Mouse (Mus musculus) v-Abl transformed pro-B cells (cell line): ENCODE data around the gene Sgo1.
"Not testable (repeated sequence)": the region's sequence is repeated elsewhere in the genome, so short reads cannot be mapped to it uniquely, and the experiment has no call there.

Source experiments
- in situ Hi-C, 2 experiments: fragments of 400-800 bp; cut with MboI; formaldehyde crosslinking; loops; one replicate each; pipeline ENCODE4 v1.15.1; 2025; ENCODE audit not compliant: unreplicated experiment in 2 of 2

The Sgo1 gene

DNA sequence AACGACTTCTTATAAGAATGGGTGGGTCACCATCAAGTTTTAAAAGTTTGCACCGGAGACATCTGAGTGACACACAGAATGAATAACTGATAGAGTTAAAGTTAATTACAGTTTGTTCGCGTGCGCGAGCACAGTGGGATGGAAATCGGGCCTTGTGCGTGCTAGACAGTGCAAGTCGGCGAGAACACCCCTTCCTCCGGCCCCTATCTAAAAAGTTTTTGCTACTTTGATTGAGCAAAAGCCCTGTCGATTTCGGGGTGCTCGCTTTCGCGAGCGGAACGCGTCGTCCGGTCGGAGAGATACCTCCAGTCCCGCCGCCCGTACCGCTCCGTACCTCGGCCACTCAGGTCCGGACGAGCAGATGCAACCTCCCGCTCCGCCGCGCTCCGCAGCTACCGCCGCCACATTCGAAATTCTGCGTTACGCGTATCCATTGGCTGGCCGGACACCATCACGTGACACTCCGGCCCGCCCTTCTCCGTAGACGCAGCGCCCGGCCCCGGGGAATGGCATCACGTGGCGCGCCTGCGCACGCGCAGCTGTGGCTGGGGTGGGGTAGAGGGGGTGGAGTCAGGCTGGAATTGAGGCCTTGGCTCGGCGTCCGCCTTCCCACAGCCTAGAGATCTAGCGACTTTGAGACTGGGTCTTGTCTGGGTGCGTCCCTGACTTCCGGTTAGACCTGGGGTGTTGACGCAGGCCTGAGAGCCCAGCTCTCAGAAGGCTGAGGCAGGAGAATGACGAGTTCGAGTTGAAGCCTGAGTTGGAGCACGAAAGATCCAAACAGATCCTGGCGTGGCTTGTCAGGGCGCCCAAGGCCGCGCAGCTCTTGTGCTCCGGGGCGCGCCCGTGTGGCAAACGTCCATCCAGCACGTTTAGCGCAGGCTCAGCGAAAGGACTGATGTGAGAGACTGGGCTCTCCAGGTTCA, at the start of gene Sgo1:
Sgo1 (minus strand) TSS at position 457 of the 926 bp plus-strand sequence.
- in situ Hi-C loops, result loop anchor here (5.0 kb wide), 2 partner anchors 112 to 122 kb away; partner anchors contain the start of gene Kat2b (in 1 of the 2)

DNA sequence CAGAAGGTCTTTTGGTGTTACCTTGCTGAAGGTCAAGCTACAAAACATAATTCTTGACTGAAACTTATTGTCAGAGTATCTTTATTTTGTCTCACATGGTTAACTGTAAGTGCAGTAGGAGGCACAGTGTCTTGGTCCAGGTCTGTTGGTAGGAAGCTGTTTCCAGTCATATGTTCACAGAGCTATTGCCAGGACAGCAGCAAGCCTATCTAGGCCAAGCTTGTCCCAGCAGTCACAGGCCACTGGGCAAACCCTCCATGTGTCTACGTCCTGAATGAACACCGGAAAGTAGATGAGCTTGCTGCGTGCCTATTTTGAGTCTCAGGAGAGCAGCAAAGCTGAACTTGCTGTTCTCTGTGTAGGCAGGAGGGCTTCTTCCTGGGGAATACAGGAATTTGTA, 29.8 kb upstream of the Sgo1 start:
- in situ Hi-C loops, result not testable (repeated sequence)

DNA sequence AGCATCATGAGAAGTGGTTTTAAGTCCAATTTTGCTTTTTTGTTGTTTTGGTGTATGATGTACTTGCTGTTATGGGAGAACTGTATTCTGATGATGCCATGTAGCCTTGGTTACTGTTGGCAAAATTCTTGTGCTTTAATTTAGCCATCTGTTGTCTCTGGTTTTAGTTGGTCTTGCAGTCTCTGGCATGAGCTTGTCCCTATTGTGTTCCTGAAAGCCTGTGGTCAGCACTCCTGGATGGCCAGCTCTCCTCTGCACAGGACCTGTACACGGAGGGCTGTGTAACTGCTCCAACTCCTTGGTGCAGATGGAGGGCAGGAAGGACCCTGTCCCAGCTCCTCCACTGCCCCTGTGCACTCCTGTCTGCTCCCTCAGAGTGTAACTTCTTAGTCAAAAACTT, 29.3 kb upstream of the Sgo1 start:
- in situ Hi-C loops, result no loop called here

DNA sequence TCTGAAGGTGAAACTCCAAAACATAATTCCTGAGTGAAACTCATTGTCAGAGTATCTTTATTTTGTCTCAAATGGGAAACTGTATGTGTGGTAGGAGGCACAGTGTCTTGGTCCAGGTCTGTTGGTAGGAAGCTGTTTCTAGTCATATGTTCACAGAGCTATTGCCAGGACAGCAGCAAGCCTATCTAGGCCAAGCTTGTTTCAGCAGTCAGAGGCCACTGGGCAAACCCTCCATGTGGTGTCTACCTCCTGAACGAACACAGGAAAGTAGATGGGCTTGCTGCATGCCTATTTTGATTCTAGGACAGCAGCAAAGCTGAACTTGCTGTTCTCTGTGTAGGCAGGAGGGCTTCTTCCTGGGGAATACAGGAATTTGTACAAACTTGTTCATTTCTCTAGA, 26.0 kb upstream of the Sgo1 start:
- in situ Hi-C loops, result not testable (repeated sequence)

DNA sequence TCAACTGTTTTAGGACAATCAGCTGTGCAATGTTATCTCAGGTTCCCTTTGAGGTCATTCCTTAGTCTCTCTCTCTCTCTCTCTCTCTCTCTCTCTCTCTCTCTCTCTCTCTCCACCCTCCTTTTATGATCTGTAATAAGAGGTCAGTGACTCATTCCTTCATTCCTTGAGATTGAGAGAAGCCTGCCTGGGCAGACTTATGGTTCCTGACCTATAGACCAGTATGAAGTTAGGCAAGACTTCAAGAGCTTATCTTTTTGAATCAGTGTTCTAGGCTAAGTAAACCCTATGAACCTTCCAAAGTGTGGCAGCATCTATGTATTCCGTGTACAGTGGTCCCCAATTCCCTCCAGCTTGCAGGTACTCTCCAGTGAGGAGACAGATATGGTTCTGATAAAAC, 25.3 kb upstream of the Sgo1 start:
- in situ Hi-C loops, result no loop called here

DNA sequence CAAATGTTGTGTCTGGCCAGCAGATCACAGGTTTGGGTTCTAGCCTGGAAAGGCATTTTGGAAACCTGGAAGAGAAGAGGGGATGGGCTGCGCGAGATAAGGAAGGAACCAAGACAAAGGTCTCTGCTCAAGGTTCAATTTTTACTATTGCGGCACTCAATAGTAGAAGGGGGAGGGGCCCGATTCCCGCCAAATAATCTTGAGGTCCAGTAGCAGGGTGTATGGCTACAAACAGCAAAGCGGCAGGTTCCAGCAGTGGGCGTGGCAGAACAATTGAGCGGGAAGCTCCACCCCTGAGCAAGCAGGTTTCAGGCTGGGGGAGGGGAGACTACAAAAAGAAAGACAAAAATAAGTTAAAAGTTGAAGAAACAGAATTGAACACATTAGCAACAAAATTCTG, 8.4 kb upstream of the Sgo1 start:
- in situ Hi-C loops, result loop anchor here (10.0 kb wide), 2 partner anchors 1103 to 1133 kb away; no protein-coding TSS in a partner anchor

DNA sequence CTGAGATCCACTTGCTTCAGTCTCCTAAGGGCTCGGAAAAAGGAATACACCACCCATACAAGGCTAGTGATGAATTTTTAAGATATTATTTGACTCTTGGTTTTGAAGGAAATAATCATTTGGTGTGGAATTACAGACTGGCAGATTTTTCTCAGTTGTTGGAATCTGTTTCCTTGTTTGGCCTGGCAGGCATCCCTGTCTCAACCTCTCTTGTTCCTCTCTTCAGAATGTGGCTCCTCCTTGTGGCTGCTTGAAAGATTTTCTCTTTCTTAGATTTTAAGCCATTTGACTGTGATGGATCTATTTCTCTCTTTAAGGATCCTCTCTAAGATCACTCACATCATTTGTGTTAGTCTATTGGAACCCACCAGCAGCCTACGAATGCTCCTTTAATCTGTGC, 4.9 kb upstream of the Sgo1 start:
- in situ Hi-C loops, result loop anchor here (5.0 to 10.0 kb wide), 3 partner anchors 182 to 1129 kb away; no protein-coding TSS in a partner anchor

DNA sequence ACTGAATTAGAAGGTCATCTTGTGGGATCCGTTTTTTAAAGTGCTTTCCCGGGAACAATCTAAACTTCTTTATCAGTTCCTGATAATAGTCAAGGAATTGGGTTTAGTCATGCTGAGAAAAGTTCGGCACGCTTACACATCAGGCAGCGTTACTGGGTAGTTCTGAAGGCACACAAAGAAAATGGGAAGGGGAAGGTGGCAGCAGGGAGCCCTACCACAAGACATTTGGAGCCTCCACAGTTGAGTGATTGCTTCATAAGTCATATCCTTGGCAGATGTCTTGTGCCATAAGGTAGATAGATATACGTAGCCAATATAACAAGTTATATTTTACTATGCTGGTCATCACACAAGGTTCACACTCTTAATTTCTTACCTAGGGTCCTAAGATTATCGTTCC, 813 bp upstream of the Sgo1 start:
- in situ Hi-C loops, result loop anchor here (5.0 to 10.0 kb wide), 5 partner anchors 113 to 1125 kb away; partner anchors contain the start of gene Kat2b (in 1 of the 2)

DNA sequence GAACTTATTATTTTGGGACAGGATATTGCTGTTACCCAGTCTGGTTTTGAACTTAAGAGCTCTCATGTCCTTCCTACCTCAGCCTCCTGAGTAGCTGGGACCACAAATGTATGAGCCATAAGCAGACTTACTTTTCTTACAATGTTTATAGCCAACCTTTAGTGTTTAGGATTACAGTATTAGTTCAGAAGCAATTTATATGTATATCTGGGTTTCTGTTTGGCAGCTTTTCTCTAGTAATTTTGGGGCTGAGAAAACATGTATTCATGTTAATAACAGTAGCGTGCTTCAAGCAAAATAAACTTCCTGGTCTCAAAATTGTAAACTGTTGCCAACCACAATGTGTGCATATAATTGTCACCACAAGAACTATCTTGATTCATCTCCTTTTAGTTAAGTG, 812 bp downstream of the Sgo1 start:
- in situ Hi-C loops, result loop anchor here (5.0 kb wide), 2 partner anchors 111 to 121 kb away; partner anchors contain the start of gene Kat2b (in 1 of the 2)

DNA sequence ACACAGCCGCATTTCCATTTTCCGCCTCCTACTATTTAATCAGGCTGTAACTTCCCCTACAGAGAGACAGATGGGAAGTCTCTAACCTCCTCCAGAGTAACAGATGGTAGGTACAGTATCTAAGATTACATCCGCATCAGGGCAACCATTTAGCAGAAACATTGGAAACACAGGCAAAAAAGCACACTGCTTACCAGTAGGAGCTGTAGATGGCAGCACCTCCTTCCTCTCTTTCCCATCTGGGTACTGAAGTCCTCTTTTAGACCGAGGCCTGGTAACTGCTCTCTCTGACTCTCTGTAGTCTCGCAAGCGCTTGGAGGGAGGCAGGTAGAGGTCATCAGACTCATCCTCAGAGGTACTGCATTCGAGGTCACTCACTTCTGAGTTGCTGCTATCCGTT, 10.4 kb downstream of the Sgo1 start:
- in situ Hi-C loops, result no loop called here

DNA sequence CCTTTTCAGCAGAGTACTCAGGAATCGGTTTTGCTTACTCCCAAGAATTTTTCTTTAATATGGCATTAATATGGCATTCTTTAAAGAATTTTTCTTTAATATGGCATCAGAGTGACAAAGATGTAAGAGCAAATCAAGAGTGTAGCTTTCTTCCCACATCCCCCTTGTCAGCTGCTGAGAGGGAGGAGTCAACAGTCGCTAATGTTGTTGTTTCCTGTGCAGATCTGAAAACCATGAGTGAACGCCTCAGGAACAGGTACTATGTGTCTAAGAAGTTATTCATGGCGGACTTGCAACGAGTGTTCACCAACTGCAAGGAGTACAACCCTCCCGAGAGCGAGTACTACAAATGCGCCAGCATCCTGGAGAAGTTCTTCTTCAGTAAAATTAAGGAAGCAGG, 18.7 kb downstream of the Sgo1 start:
- in situ Hi-C loops, result no loop called here

DNA sequence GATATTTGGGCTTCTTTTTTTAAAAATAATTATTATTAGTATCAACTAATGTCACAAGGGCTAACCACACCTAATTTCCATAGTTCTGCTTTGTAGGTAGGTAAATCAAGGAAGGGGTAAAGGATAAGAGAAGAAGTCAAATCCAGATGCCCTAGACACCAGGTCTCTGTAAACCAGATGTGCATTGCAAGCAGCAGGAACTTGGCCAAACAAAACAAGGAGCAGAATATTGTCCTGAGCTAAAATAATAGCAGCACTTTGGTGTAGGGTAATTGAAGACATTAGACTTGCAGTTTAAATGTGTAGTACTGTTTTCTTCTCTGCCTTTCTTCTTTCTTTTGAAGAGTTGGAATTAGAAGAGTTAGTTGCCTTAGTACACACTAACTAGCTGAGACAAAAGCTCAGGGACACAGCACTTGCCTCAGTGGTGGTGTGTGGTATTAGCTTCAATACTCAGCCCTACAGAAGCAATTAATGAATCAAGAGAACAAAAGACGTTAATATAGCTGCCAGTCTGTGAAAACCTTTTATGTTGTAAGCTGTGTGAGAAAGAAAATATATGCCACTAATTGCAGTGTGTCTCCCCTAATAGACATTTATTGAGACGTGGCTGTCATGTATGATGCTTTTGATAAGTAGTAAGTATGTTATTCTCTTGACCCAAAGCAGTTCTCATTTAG, 24.3 kb downstream of the Sgo1 start:
- in situ Hi-C loops, result loop anchor here in 1 of 2 experiments (5.0 kb wide), 1 partner anchor 88 kb away; no protein-coding TSS in a partner anchor

DNA sequence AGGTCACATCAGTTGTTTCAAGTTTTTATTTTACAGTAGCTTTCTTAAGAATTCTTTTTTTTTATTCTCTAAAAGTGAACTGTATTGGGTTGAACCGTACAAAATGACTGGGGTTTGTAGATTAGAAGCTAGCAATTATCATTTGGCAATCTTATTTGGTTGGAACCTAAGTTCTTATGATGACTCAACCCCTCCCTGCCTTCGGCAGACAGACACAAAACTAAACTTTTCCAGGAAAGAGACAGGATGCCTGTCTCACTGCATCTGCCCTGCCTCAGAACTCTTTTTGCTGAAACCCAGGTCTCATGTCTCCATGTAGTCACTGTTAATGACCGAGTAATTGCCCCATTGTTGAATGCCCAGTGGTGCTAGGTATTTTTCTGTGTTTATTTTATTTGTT, 24.9 kb downstream of the Sgo1 start:
- in situ Hi-C loops, result no loop called here

DNA sequence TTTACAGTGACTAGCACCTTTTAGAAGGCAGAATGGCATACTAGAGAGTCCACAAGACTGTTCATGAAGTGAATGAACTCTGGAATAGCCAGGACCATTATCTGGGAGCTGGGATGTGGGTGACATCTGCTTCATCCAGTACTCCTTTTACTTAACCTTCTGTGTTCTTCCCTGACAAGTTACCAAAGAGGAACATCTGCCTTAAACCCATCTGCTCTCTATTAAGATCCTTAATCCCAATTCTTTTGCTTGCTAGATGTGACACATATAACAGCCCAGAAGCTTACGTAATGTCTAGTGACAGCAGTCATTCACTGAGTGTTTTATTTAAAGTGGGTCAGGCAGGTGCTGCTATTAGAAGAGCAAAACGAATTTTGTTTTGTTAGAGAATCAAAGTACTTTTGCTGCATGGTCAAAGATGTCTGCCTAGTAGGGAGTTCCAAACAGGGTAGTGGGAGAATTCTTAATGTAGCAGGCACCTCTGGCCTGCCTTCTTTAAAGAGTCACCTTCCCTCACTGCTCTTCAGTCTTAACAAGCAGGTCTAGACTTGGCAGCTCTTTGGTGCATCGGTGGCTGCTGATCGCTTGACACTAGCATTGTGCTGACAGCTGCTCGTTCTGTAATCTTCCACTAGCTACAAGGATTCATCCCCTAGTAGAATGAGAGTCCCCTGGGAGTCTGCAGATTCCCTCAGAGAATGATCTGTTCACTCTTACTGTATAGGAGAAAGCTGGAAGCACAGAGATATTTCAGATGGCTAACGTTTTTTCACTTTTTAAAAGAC, 27.9 kb downstream of the Sgo1 start:
- in situ Hi-C loops, result no loop called here

DNA sequence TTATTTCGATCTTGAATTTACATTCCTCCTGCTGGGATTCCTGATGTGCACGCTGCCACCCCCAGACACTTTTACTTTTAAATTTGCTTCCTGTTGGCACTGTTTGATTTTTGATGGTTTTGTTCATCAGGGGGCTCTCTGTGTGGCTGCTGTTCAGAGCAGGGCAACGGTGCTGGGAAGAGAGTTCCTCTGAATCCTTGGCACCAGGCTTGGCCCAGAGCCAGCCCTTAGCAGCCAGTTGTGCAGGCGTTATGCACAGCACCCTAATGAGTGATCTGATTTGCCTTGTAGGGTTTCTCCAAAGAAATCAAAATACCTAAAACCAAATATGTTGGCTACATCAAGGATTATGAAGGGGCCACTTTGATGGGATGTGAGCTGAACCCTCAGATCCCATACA, 29.4 kb downstream of the Sgo1 start:
- in situ Hi-C loops, result no loop called here

DNA sequence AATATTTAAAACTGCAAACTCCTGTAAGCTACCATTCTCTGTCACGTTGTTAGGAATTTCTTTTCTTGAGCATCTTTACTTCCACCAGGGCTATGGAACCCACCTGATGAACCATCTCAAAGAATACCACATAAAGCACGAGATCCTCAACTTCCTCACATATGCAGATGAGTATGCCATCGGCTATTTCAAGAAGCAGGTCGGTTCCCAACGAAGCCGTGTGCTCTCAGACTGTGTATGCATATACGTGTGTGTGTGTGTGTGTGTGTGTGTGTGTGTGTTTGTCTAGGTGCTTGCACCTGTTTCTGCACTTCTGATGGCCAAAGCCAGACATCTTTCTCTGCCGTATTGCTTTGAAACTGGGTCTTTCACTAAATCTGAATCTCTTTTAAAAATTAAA, 29.9 kb downstream of the Sgo1 start:
- in situ Hi-C loops, result no loop called here

DNA sequence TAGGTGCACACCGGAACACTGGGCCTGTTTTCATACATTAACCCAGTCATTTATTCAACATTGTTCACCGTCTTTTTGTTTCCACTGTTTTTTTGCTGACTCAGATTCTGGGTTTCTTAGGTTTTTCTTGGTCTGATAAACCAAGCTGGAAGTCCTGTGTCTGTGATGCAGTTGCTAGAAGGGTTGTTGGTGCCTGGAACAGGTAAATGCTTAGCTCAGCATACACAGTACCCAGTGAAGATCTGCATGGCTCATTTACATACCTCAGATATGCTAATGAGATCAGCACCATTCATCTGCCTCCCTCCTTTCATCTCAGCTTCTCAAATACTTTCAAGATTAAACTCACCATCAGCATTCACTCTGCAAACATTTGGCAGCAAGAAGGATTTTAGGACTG, 30.5 kb downstream of the Sgo1 start:
- in situ Hi-C loops, result no loop called here

DNA sequence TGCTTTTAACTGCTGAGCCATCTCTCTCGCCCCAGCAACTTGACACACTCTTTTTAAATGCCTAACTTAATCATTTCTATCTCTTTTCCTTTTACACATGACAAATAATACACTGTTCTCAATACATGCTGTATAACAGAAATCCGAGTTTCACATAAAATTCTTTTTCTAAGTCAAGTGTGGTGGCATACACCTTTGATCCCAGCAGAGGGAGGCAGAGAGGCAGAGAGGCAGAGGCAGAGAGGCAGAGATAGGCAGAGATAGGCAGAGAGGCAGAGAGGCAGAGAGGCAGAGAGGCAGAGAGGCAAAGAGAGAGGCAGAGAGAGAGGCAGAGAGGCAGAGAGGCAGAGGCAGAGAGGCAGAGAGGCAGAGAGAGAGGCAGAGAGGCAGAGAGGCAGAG, 31.7 kb downstream of the Sgo1 start:
- in situ Hi-C loops, result not testable (repeated sequence)

DNA sequence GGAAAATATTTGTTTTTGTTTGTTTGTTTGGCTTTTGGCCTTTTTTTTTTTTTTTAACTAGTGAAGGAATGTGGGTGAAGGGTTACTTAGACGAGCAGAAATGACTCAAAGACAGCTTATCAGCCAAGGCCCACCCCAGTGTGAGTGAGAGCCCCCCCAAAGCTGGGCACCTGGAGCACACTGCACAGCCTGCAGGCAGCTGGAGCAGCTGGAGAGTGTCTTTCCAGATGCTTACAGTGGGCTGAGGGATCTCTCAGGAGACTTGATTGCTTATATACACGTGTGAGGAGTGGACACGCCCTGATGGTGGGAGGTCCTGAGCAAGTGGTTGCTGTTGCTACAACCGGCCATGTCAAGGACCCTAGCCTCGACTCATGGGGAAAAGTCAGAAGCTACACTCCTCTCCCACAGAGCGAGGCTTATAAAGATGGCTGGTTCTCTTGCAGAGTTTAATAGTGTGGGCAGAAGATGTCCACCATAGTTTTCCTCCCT, 32.7 kb downstream of the Sgo1 start:
- in situ Hi-C loops, result no loop called here

DNA sequence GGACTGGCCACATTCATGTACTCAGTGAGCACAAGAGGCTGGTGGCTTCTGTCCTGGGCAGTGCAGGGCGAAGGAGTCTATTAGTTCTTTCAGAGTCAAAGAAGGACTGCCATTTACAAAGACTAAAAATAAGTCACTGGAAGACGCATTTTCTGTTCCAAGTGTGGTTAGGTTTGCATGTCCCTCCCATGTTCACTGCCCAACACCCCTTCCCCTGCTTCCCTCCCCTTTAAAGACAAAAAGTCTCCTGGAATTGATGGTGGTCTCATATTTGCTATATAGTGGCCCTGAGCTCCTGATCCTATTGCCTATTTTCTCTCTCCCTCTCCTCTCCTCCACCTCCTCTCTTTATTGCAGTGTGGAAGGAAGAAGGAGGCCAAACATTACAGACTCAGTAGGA, 33.2 kb downstream of the Sgo1 start:
- in situ Hi-C loops, result no loop called here

DNA sequence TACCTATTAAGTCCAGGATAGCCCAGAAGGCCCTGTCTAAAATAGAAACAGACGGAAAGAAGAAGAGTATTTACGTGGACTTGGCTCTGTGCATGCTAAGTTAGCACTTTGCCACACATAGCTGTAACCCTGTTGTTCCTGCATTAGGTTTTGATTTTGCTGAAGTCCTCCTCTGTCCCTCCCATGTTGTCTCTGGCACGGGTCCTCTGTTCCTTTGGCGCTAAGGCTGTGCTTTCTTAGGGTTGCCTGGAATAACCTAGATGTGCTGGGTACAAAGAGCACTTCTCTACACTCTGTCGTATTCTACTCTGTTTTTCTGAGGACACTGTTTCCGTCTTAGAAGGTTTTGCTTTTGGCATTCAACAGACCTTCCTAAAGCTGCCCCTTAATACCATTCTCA, 34.1 kb downstream of the Sgo1 start:
- in situ Hi-C loops, result no loop called here
